Comparison of ENCODE assay signal across 20 mouse cellular contexts in genomic region chr10:8070472-8070871, GRCm38 (mm10).
A peak's percentile ranks its signal among the peaks of the same experiment; 100 is the strongest.
DNase-seq lines count a peak whose midpoint lies in the region; ATAC-seq and TF ChIP-seq lines count a peak whose summit lies in the region.
"Had no signal": no experiment of that assay in that cellular context is flagged by ENCODE, and none has a peak within 500 bp of the region (broad histone marks: within the 10 kb centered on the region; RNA-seq: fewer than 3 reads in every experiment).

No protein-coding gene starts in this region.

- no peaks in the 10 kb centered on the region for H3K27me3 ChIP-seq in kidney, postnatal 0 days (ENCODE audit: insufficient read depth, low read length)
- H3K27me3 ChIP-seq in hindbrain, embryonic 14.5 days (ENCODE audit: control insufficient read depth, insufficient read depth, low read length): no peaks in the 10 kb centered on the region
- H3K27me3 ChIP-seq: hindbrain, embryonic 13.5 days; midbrain, embryonic 12.5 days had no signal

- H3K4me2 ChIP-seq in kidney, postnatal 0 days (ENCODE audit: low read length): no peak overlapping the region
- no peak overlapping the region for H3K4me2 ChIP-seq in hindbrain, embryonic 14.5 days (replicated peaks)
- H3K4me2 ChIP-seq: hindbrain, embryonic 13.5 days; midbrain, embryonic 12.5 days had no signal

- H3K27ac ChIP-seq in kidney, postnatal 0 days: no peak overlapping the region
- H3K27ac ChIP-seq in bone marrow macrophage, adult 2 months (ENCODE audit: insufficient read depth, low read depth, low read length): peak overlapping the region; percentile 29
- H3K27ac ChIP-seq in macrophage: peak overlapping the region; percentile 46
- no peak overlapping the region for H3K27ac ChIP-seq in hindbrain, embryonic 14.5 days
- H3K27ac ChIP-seq: hindbrain, embryonic 13.5 days; midbrain, embryonic 12.5 days had no signal

- no peak for TF ChIP-seq POLR2A in bone marrow macrophage, adult 2 months (IDR thresholded peaks at IDR 0.05; ENCODE audit: borderline replicate concordance, low read depth, low read length)

- no peaks in the 10 kb centered on the region for H3K4me1 ChIP-seq in kidney, postnatal 0 days (replicated peaks; ENCODE audit: insufficient read depth, low read length)
- peaks cover 52% of the 10 kb centered on the region for H3K4me1 ChIP-seq in bone marrow macrophage, adult 2 months (ENCODE audit: control insufficient read depth, insufficient read depth, low read length)
- H3K4me1 ChIP-seq in hindbrain, embryonic 14.5 days (replicated peaks; ENCODE audit: control insufficient read depth, insufficient read depth, low read length): no peaks in the 10 kb centered on the region
- H3K4me1 ChIP-seq: hindbrain, embryonic 13.5 days; midbrain, embryonic 12.5 days had no signal

- H3K9me3 ChIP-seq in kidney, postnatal 0 days (replicated peaks; ENCODE audit: low read length): no peaks in the 10 kb centered on the region
- H3K9me3 ChIP-seq in hindbrain, embryonic 14.5 days (ENCODE audit: control insufficient read depth, low read length): no peaks in the 10 kb centered on the region
- H3K9me3 ChIP-seq: hindbrain, embryonic 13.5 days; midbrain, embryonic 12.5 days had no signal

- TF ChIP-seq CTCF in kidney, postnatal 0 days (IDR thresholded peaks at IDR 0.05; ENCODE audit: low read depth): no peak
- TF ChIP-seq CTCF in bone marrow macrophage, adult 2 months (IDR thresholded peaks at IDR 0.05; ENCODE audit: low read depth, low read length): no peak

- no peaks in the 10 kb centered on the region for H3K79me2 ChIP-seq in macrophage (ENCODE audit: inconsistent target)

- ATAC-seq in kidney, postnatal 0 days (replicated peaks; ENCODE audit: low FRiP score, low read depth): no peak
- ATAC-seq in hindbrain, embryonic 14.5 days (ENCODE audit: low FRiP score): no peak
- ATAC-seq in cerebellum, adult (ENCODE audit: insufficient number of reproducible peaks, low FRiP score, low TSS enrichment): no peak
- ATAC-seq in CD4-positive, CD25-positive, alpha-beta regulatory T cell, adult 4 months: no peak
- ATAC-seq: forebrain, embryonic 16.5 days; intestine, postnatal 0 days had no signal

- H3K4me3 ChIP-seq in kidney, postnatal 0 days (replicated peaks; ENCODE audit: low read depth, low read length): no peak overlapping the region
- no peak overlapping the region for H3K4me3 ChIP-seq in bone marrow macrophage, adult 2 months (ENCODE audit: insufficient read depth, low read length)
- no peak overlapping the region for H3K4me3 ChIP-seq in macrophage (ENCODE audit: inconsistent target)
- H3K4me3 ChIP-seq in hindbrain, embryonic 14.5 days (replicated peaks; ENCODE audit: low read length): no peak overlapping the region
- H3K4me3 ChIP-seq: erythroblast, embryonic 14.5 days; hindbrain, embryonic 13.5 days; midbrain, embryonic 12.5 days had no signal

- DNase-seq in kidney, postnatal 0 days (ENCODE audit: low spot score): peak; percentile 16
- DNase-seq in kidney, postnatal 36 days: no peak
- peak; percentile 16 for DNase-seq in hindlimb bud, embryonic 11.5 days (ENCODE audit: extremely low spot score, low read depth, low spot score)
- no peak for DNase-seq in hindbrain, embryonic 14.5 days (ENCODE audit: low spot score)
- DNase-seq: adrenal gland, adult 8-10 months; cerebellum, adult 2 months; kidney, postnatal 10 days; layer of hippocampus, adult 9-11 months; retina, postnatal 1 day; right cerebral cortex, postnatal 4 days; thymus, postnatal 4 days had no signal

- WGBS in kidney, postnatal 0 days: 33% methylated on average over 2 of the region's 2 CpGs
- 44% methylated on average over 2 of the region's 2 CpGs for WGBS in macrophage (ENCODE audit: missing documents)
- 72% methylated on average over 2 of the region's 2 CpGs for WGBS in hindbrain, embryonic 14.5 days

- no peak overlapping the region for H3K9ac ChIP-seq in kidney, postnatal 0 days (ENCODE audit: low read depth, low read length)
- H3K9ac ChIP-seq in hindbrain, embryonic 14.5 days: no peak overlapping the region
- H3K9ac ChIP-seq: hindbrain, embryonic 13.5 days; midbrain, embryonic 12.5 days had no signal

- no peaks in the 10 kb centered on the region for H3K36me3 ChIP-seq in kidney, postnatal 0 days (ENCODE audit: insufficient read depth, low read length)
- no peaks in the 10 kb centered on the region for H3K36me3 ChIP-seq in macrophage (ENCODE audit: inconsistent target)
- no peaks in the 10 kb centered on the region for H3K36me3 ChIP-seq in hindbrain, embryonic 14.5 days (replicated peaks; ENCODE audit: control insufficient read depth, insufficient read depth)
- H3K36me3 ChIP-seq: hindbrain, embryonic 13.5 days; midbrain, embryonic 12.5 days had no signal

Comparison
In these comparisons a context has a peak if more than half of its experiments do, and no peak if none do; other contexts are left out.
1. DNase-seq: peak in kidney, postnatal 0 days (single experiment) and hindlimb bud, embryonic 11.5 days (single experiment); none in kidney, postnatal 36 days (0 of 2) and hindbrain, embryonic 14.5 days (single experiment).
2. H3K27ac ChIP-seq: peak in bone marrow macrophage, adult 2 months (single experiment) and macrophage (single experiment); none in kidney, postnatal 0 days (single experiment) and hindbrain, embryonic 14.5 days (single experiment).